Mouse (Mus musculus) heart, postnatal 0 days (tissue): ENCODE measurements around the gene Gm21992.

ENCODE experiments used
- CTCF ChIP-seq: IDR thresholded peaks from 2 replicates; pipeline ENCODE4 v1.5.1; 2016; ENCODE audit warnings: antibody characterized with exemption, control low read depth, low read depth
- EP300 ChIP-seq: IDR thresholded peaks from 2 replicates; pipeline ENCODE4 v1.6.1; 2016; ENCODE audit warnings: antibody characterized with exemption, low read depth

- no peak for TF ChIP-seq CTCF
- TF ChIP-seq EP300, result no peak
Observed at GRCm38 (mm10) chr19:4746611-4747010, 64.8 kb downstream of the Gm21992 start.
